Mouse (Mus musculus): ENCODE results near the gene Lpar3. TPM values are rescaled to one million over a fixed set of nuclear protein-coding genes. Genes with fewer than 3 reads are reported as not detected.
A peak's percentile ranks its signal among the peaks of the same experiment; 100 is the strongest.

Gene Lpar3
- total RNA-seq, 2 experiments from 2014 or later, result 0.10 to 0.41 TPM

- no peak for DNase-seq
Measured at GRCm38 (mm10) chr3:146309586-146309985, 88.8 kb downstream of the Lpar3 start.

GRCm38 (mm10) chr3:146311121-146311538 lies 90.4 kb downstream of the Lpar3 start:
- DNase-seq, result no peak

DNA sequence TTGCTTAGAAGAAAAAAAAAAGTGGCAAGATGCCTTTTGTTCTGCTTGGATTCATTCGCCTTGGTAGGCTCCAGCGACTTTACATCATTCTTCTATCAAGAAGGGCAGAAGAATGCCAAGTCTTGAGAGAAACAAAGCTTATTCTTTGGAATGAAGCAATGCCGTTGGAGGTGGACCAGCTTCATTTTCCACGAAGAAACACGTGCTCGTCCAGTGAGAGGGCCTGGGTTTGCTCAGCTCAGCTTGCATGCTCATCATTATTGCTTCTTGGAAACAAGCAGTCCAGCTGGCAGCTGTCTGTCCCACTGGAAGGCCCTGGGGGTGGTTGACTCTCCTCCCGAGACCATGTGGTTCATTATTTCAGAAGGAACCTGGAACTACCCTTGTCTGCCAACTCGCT lies 94.7 kb downstream of the Lpar3 start:
- no peak for DNase-seq

DNA sequence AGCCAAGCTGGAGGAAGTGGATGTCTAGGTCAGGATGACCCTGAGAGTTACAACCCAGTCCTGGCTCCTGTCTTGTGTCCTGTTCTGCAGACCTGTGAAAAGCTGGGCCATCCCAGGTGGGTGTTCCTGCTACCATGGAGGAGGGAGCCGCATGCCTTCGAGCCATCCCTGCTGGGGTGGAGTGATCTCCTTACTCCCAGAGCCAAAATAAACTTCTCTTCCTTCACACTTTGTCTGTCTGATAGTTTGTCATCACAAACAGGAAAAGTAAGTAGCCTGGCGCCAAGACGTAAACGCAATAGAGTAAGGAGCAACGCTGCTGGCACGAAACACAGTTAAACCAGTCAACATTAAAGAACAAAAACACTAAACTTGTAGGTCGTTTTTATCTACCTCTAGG lies 95.5 kb downstream of the Lpar3 start:
- no peak for DNase-seq

GRCm38 (mm10) chr3:146317366-146317765 lies 96.6 kb downstream of the Lpar3 start:
- DNase-seq, result no peak

DNA sequence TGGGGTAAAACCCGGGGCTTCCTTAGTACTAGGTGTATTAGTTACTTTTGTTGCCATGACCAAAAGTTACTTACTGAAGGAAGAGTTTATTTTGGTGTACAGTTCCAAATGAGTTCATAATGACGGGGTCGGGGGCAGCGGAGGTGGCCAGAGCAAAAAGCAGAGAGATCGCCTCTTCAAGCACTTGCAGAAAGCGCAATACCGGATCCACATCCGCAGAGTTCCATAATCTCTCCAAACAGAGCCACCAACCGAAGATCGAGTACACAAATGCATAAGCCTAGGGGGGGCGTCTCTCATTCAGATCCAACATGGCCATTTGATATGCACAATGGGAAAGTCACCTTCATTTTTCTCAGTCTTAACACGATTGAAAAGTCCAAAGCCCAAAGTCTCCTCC lies 97.1 kb downstream of the Lpar3 start:
- DNase-seq, result no peak

DNA sequence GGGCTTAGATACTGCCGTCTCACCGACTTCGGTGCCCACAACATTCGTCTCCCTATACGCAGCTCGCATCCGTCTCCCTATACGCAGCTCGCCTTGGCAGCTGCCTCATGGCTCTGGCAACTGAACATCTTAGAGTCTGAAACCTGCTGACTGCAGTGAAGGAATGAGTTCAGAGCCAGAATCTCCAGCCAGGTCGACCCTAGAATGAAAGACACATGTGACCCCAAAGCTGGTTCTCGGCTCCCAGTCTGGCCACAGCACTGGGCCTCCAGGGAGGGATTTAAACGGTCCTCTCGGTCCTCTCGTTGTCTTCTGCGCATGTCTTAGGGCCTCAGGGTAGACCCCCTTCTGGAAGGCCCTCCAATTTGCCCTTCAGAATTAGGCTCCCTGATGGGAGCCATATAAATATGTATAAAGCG lies 97.8 kb downstream of the Lpar3 start:
- no peak for DNase-seq

GRCm38 (mm10) chr3:146318987-146319386 lies 98.2 kb downstream of the Lpar3 start:
- DNase-seq, result no peak

- no peak for DNase-seq
Measured at GRCm38 (mm10) chr3:146319503-146319902, 98.7 kb downstream of the Lpar3 start.

DNA sequence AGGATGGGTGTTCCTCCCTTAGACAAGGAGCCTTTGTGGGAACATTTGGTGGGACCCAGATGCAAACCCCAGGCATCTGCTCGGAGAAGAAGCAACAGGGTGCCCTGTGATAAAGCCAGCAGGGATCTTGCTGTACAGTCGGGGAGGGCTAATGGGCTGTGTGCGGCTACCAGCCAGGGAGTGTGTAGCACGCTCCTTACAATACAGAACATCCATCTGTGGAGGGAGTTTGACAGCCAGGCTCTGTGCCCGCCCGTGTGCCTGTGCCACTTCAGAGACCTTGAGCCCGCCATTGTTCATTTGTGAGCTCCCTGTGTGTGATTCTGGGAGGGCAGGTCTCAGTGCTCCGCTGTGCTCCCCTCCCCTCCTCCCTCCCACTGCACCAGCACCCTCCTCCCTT lies 104.2 kb downstream of the Lpar3 start:
- no peak for DNase-seq

DNA sequence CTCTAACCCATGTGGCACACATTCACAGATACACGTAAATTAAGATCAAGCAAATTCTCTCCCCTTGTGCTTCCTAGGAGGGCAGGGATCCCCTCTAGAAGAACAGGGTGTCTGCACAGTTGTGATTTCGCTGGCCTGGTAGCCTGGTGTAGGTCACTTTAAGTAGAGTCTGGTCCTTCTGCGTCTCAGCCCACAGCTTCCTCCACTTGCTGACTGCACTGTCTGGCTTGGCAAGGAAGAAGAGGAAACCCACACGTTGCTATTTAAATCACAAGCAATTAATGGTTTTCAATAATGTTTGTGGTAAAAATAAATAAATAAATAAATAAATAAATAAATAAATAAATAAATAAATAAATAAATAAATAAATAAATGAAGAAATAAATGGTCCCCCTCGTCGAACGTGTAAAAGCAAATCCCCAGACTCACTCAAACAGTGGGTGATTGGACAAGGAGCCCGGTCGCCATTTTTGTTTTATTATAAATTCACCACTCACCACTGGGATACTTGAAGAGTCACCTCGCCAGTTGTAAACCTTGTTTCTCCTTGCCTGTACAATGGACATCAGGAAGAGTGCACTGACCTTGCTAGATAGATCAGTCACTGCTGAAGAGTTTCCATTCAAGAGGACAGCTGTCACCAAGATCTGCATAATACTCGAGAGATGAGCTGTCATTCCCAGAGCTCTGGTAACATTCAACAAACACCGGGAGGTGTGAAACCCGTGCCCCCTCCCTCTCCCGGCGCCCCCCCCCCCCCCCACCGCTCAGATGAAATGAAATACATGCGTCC lies 106.2 kb downstream of the Lpar3 start:
- DNase-seq, result no peak

DNA sequence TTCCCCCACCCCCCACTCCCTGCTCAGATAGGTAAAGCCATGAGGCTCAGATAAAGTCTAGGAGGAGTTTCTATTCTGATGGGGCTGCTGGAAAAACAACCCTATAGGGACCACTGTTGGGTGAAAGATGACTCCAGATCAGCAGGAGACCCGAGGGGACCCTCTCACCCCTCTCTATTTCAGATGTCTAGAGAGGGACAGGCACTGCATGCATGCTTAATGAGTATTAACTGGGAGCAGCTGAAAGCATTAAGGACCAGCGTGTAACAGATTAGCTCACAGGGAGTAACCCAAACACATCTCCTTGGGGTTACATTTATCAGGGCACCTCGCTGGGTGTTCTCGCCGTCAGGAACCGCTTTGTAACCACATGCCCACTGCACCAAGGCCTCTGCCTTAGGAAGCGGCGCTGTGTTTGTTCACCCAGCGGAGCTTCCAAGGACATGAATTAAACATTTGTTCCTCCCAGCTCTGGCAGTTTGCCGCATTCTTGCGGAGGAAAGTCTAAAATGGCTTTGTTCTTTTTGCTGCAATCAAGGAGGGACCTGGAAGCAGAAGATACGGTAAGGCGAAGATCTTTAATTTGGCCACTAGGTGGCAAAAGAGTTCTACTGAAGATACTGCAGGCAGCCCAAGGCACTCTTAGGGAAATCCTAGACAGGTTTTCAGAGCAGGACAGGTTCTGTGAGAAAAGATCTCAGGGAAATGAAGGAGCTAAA lies 106.9 kb downstream of the Lpar3 start:
- peak; percentile 57 to 74 for DNase-seq

DNA sequence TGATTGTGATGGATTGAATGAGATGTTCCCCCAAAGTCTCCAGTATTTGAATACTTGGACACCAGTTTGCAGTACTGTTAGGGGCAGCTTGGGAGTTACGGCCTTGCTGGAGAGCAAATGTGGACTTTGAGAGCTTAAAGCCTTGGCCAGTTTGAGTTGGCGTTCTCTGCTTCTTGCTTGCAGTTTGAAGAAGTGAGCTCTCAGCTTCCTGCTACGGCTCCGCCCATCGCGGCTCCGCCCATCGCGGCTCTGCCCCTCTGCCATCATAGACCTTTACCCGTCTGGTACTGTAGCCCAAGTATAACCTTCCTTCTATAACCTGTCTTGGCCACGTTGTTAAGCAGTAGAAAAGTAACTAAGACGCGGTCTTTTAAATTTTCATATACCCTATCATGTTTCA lies 108.0 kb downstream of the Lpar3 start:
- DNase-seq, result peak; percentile 9

- DNase-seq, result no peak
Measured at GRCm38 (mm10) chr3:146331819-146332218, 111.1 kb downstream of the Lpar3 start.

DNA sequence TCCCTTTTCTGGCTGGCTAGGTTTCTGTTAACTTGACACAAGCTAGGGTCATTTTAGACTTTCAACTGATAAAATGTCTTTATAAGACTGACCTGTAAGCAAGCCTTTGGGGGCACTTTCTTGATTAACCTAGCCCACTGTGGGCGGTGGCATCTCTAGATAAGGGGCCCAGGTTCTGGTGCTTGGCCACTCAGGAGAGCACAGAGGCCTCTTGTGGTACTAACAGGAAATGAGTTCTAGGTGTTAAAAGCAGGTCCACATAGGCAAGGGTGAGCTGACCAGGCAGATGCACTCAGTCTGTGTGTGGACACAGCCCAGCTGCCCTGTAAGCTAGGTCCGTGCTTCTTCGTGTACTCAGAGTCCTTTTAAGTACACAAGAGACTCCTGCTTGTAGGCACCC lies 112.5 kb downstream of the Lpar3 start:
- no peak for DNase-seq

DNA sequence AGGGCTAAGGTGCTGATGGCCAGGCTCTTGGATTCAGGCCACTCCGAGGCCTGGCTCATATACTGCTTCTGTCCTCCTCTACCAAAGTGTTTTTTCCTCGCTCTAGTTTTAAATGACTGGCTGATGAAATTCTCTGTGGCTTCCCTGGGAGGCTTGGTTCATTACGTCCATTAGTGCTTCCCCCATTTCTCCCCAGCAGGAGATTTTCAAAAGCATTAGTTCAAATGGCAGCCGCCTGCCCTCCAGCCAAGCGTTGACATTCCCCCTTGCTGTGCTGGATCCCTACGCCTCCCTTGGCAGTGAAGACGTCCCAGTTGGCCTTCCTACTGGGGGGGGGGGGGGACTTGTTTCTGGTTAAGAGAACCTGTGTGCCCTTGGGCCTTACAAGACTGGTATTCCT lies 113.3 kb downstream of the Lpar3 start:
- no peak for DNase-seq

Other genes starting within 250 kb of the Lpar3 start
- 10 to 100 TPM; 16.2 to 16.7 TPM for gene Syde2, start 233.1 kb upstream of the Lpar3 start, total RNA-seq (2021)
- under 1 TPM in 1 of 2 experiments, not detected in 1; 0.57 TPM for gene Wdr63, start 112.8 kb upstream of the Lpar3 start, total RNA-seq (2021)
- gene Mcoln3, start 103.5 kb upstream of the Lpar3 start, total RNA-seq (2021), result under 1 TPM in 1 of 2 experiments, not detected in 1; 0.41 TPM
- gene Mcoln2, start 71.1 kb upstream of the Lpar3 start, total RNA-seq (2021), result under 1 TPM in 1 of 2 experiments, not detected in 1; 0.57 TPM
- gene Ssx2ip, start 183.7 kb downstream of the Lpar3 start, total RNA-seq (2021), result 10 to 100 TPM; 13.0 to 15.1 TPM
- gene Ctbs, start 228.8 kb downstream of the Lpar3 start, total RNA-seq (2021), result 1 to 10 TPM; 2.6 to 3.4 TPM

Data from heart, adult 18-20 months (tissue).